Mouse (Mus musculus): ENCODE measurements around the gene Scp2. TPM values are rescaled to one million over a fixed set of nuclear protein-coding genes. Genes with fewer than 3 reads are reported as not detected.

The Scp2 gene
- total RNA-seq (2021) (100 to 1,000 TPM; 303 to 357 TPM), polyA plus RNA-seq (2012; rRNA removed) (235 and 387 TPM in 2 replicates)
- long read RNA-seq, transcript Scp2-201 (16 exons, 2,640 nt), result minor isoform, 62 of 366 reads
- long read RNA-seq, transcript Scp2-202 (5 exons, 772 nt), result major isoform, 290 of 366 reads
- long read RNA-seq, partial matches to known transcripts, result 6 of 366 reads
- long read RNA-seq, other reads (novel, unspliced or antisense), result 7 of 366 reads

DNA sequence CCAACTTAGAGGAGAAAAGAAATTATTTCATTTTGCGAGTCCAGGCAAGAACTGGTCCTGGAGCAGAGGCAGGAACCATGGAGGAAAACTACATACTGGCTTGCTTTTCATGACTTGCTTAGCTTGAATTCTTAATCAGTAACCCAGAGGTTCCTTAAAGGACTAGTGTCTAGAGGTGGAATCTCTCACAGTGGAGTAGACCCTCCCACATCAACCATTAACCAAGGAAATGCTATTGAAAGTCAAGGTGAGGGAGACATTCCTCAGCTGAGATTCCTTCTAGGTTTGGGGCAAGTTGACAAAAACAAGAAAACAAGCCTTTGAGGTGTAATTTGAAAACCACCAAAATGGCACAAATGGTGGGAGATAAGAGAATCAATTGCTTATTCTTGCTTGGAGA is at the start of gene Scp2:
Gene Scp2, minus strand, starts transcription at position 119 of the 400 bp plus-strand sequence.
- intact Hi-C loops (cut with DNase I), result no loop called here
- Histone ChIP-seq H3K4me3 (no peak within 1 kb of the TSS), H3K9ac (ENCODE audit: low read depth, low read length) (no peak within 1 kb of the TSS), H3K27ac (no peak within 1 kb of the TSS), H3K27me3 (ENCODE audit: control insufficient read depth, insufficient read depth, low read length) (no peaks in the 10 kb centered on the region), H3K79me2 (replicated peaks; ENCODE audit: control insufficient read depth, insufficient read depth, low read length) (no peaks in the 10 kb centered on the region), H3K36me3 (ENCODE audit: control insufficient read depth, insufficient read depth, low read length) (no peaks in the 10 kb centered on the region), H3K4me1 (ENCODE audit: control insufficient read depth, insufficient read depth, low read length) (no peaks in the 10 kb centered on the region)
- WGBS, result 89% methylated on average over 1 of the region's 1 CpGs
- TF ChIP-seq POLR2A (IDR thresholded peaks at IDR 0.05; ENCODE audit: insufficient read depth, low read depth, low read length), result no peak
- TF ChIP-seq CTCF (IDR thresholded peaks at IDR 0.05), result no peak
- no peak for TF ChIP-seq EP300 (IDR thresholded peaks at IDR 0.05; ENCODE audit: insufficient read depth, low read depth, low read length)
- DNase-seq, result no peak

DNA sequence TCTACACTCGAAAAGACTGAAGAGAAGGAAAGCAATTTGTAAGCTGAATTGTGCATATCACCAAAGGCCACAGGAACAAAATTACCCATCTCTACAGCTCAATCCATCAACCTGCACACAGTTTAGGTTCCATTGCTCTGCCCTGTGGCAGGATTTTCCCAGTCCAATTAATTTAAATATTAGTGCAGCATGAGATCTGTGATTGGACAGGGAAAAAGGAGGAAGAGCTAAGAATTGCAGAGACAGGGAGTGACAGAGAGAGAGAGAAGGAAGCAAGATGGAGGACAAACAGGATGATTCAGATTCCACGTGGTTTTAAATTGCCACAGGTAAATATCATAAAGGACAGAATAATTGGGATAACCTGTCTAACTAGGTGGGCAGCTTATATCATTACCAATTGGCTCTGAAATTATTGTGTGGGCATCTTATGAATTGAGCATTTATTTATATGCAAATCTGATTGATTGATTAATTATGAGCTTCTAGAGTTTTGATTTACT is 48.1 kb upstream of the Scp2 start:
- H3K4me3 ChIP-seq, result no peak overlapping the region
- H3K79me2 ChIP-seq (replicated peaks; ENCODE audit: control insufficient read depth, insufficient read depth, low read length), result no peaks in the 10 kb centered on the region
- no peaks in the 10 kb centered on the region for H3K4me1 ChIP-seq (ENCODE audit: control insufficient read depth, insufficient read depth, low read length)
- H3K36me3 ChIP-seq (ENCODE audit: control insufficient read depth, insufficient read depth, low read length), result no peaks in the 10 kb centered on the region
- no peak overlapping the region for H3K27ac ChIP-seq
- no peak overlapping the region for H3K9ac ChIP-seq (ENCODE audit: low read depth, low read length)
- TF ChIP-seq EP300 (IDR thresholded peaks at IDR 0.05; ENCODE audit: insufficient read depth, low read depth, low read length), result no peak
- no peak for TF ChIP-seq CTCF (IDR thresholded peaks at IDR 0.05)
- TF ChIP-seq POLR2A (IDR thresholded peaks at IDR 0.05; ENCODE audit: insufficient read depth, low read depth, low read length), result no peak
- no peak for DNase-seq
- WGBS, result 68% methylated on average over 2 of the region's 2 CpGs
- intact Hi-C loops (cut with DNase I), result no loop called here
- H3K27me3 ChIP-seq (ENCODE audit: control insufficient read depth, insufficient read depth, low read length), result no peaks in the 10 kb centered on the region

DNA sequence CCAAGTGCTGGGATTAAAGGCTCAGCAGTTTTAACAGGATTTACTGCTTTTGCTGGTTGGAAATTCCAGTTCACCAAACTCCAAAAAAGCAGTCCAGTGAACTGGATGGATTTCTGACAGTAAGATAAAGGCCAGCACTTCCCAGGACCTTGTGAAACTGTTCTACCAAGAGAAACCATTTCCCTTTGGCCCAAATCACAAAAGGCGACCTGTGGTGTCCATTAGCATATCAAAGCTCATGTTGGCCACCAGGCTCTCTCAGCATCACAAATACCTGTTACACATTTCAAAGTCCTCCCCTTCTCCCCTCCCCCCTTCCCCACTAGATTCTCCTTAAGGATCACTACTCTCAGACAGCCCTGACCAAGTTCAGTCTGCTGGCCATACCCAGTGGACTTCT is 37.5 kb upstream of the Scp2 start:
- intact Hi-C loops (cut with DNase I), result no loop called here
- DNase-seq, result no peak

DNA sequence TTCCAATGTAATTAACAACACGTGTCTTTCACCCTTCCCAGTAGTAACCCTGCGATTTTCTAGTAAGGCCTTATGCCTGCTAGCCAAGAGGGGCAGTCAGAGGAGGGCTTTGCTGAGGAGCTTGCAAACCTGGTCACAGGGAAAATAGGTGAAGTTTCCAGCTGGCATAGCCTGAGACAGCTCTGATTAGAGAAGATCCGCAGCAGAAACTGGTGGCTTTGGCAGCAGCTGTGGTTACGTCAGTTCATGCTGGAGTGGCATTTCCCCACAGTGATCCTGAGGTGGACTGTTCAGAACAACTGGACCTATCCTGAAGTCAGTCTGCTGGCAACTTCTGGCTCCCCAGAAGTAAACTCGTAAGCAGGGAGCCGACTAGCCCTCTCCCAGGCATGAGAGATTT is 23.3 kb upstream of the Scp2 start:
- Histone ChIP-seq H3K79me2 (replicated peaks; ENCODE audit: control insufficient read depth, insufficient read depth, low read length) (no peaks in the 10 kb centered on the region), H3K4me3 (no peak overlapping the region), H3K27me3 (ENCODE audit: control insufficient read depth, insufficient read depth, low read length) (no peaks in the 10 kb centered on the region; the same call in 1 of the 2 replicates), H3K36me3 (ENCODE audit: control insufficient read depth, insufficient read depth, low read length) (no peaks in the 10 kb centered on the region), H3K9ac (ENCODE audit: low read depth, low read length) (no peak overlapping the region), H3K4me1 (ENCODE audit: control insufficient read depth, insufficient read depth, low read length) (no peaks in the 10 kb centered on the region), H3K27ac (no peak overlapping the region)
- no peak for TF ChIP-seq CTCF (IDR thresholded peaks at IDR 0.05)
- TF ChIP-seq POLR2A (IDR thresholded peaks at IDR 0.05; ENCODE audit: insufficient read depth, low read depth, low read length), result no peak
- TF ChIP-seq EP300 (IDR thresholded peaks at IDR 0.05; ENCODE audit: insufficient read depth, low read depth, low read length), result no peak
- DNase-seq, result no peak
- 66% methylated on average over 6 of the region's 6 CpGs for WGBS
- intact Hi-C loops (cut with DNase I), result no loop called here

More for the DNA sequence above, 37.5 kb upstream of the Scp2 start:
- H3K4me3 ChIP-seq, result no peak overlapping the region
- H3K27me3 ChIP-seq (ENCODE audit: control insufficient read depth, insufficient read depth, low read length), result no peaks in the 10 kb centered on the region
- 80% methylated on average over 1 of the region's 1 CpGs for WGBS
- H3K36me3 ChIP-seq (ENCODE audit: control insufficient read depth, insufficient read depth, low read length), result no peaks in the 10 kb centered on the region
- no peak for TF ChIP-seq CTCF (IDR thresholded peaks at IDR 0.05)
- no peak for TF ChIP-seq POLR2A (IDR thresholded peaks at IDR 0.05; ENCODE audit: insufficient read depth, low read depth, low read length)
- no peak for TF ChIP-seq EP300 (IDR thresholded peaks at IDR 0.05; ENCODE audit: insufficient read depth, low read depth, low read length)
- H3K79me2 ChIP-seq (replicated peaks; ENCODE audit: control insufficient read depth, insufficient read depth, low read length), result no peaks in the 10 kb centered on the region
- no peak overlapping the region for H3K9ac ChIP-seq (ENCODE audit: low read depth, low read length)
- no peak overlapping the region for H3K27ac ChIP-seq
- no peaks in the 10 kb centered on the region for H3K4me1 ChIP-seq (ENCODE audit: control insufficient read depth, insufficient read depth, low read length)

DNA sequence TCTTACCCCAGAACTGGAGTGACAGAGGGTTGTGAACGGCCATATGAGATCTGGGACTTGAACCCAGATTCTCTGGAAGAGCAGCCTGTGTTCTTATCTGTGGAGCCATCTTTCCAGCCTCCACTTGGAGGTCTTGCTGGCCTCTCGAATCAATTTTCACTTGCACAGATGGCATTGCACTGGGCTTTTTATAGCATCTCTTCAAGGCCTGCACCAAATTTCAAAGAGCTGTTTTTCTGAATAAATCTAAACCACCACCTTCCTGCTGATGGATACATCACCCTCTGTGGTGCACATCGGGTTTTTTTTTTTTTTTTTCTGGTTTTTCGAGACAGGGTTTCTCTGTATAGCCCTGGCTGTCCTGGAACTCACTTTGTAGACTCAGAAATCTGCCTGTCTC is 22.1 kb upstream of the Scp2 start:
- Histone ChIP-seq H3K36me3 (ENCODE audit: control insufficient read depth, insufficient read depth, low read length) (no peaks in the 10 kb centered on the region), H3K4me1 (ENCODE audit: control insufficient read depth, insufficient read depth, low read length) (no peaks in the 10 kb centered on the region), H3K4me3 (no peak overlapping the region), H3K79me2 (replicated peaks; ENCODE audit: control insufficient read depth, insufficient read depth, low read length) (no peaks in the 10 kb centered on the region), H3K9ac (ENCODE audit: low read depth, low read length) (no peak overlapping the region), H3K27me3 (ENCODE audit: control insufficient read depth, insufficient read depth, low read length) (no peaks in the 10 kb centered on the region; the same call in 1 of the 2 replicates), H3K27ac (no peak overlapping the region)
- TF ChIP-seq EP300 (IDR thresholded peaks at IDR 0.05; ENCODE audit: insufficient read depth, low read depth, low read length) (no peak), POLR2A (IDR thresholded peaks at IDR 0.05; ENCODE audit: insufficient read depth, low read depth, low read length) (no peak), CTCF (IDR thresholded peaks at IDR 0.05) (no peak)
- no peak for DNase-seq
- 63% methylated on average over 4 of the region's 4 CpGs for WGBS
- intact Hi-C loops (cut with DNase I), result no loop called here

DNA sequence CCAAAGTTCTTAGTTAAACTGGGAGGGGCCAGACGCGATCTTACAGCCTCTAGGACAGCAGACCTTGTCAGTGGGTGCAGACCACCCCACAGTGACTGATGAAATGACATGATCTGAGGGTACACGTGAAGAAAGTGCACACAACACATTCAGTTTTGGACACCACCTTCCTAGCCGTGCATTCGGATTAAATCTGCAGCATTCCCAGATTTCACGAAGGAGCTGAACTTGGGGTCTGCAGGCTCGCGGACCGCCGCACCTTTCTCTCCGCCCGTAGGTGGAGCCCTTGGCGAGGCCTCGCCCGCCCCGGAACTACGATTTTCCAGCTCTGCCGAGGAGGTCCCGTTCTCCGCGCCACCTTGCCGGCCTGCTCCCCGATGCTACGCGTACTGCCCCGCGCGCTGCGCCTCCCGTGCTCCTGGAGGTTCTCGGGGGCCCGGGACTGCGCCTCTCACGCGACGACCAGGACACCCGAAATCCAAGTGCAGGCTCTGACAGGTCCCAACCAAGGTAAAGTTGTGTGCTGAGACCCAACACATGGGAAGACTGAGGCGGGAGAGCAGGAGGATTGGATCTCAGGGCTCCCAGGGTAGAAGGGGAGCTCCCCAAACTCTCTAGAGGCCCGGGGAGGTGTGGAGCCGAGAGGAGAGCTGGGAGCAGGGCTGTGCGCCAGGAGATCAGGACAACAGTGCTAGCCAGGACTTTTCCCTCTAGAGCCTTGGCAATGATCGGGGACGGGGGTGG is 20.5 kb upstream of the Scp2 start, which contains the start of gene Echdc2:
Gene Echdc2, plus strand, starts transcription at position 286 of the 744 bp plus-strand sequence.
- H3K79me2 ChIP-seq (replicated peaks; ENCODE audit: control insufficient read depth, insufficient read depth, low read length), result no peaks in the 10 kb centered on the region
- H3K9ac ChIP-seq (ENCODE audit: low read depth, low read length), result peak within 1 kb of the TSS; percentile 85
- no peaks in the 10 kb centered on the region; the same call in 1 of the 2 replicates for H3K27me3 ChIP-seq (ENCODE audit: control insufficient read depth, insufficient read depth, low read length)
- H3K27ac ChIP-seq, result peak within 1 kb of the TSS; percentile 76
- no peaks in the 10 kb centered on the region for H3K36me3 ChIP-seq (ENCODE audit: control insufficient read depth, insufficient read depth, low read length)
- H3K4me3 ChIP-seq, result peak within 1 kb of the TSS; percentile 64
- intact Hi-C loops (cut with DNase I), result no loop called here
- TF ChIP-seq POLR2A (IDR thresholded peaks at IDR 0.05; ENCODE audit: insufficient read depth, low read depth, low read length) (no peak), CTCF (IDR thresholded peaks at IDR 0.05) (peak; percentile 61)
- no peaks in the 10 kb centered on the region for H3K4me1 ChIP-seq (ENCODE audit: control insufficient read depth, insufficient read depth, low read length)
- 1% methylated on average over 43 of the region's 43 CpGs for WGBS
- peak; percentile 49 to 57 for DNase-seq

Measured in heart, adult 2 months (tissue).